Mouse (Mus musculus) neural tube, embryonic 12.5 days (tissue): ENCODE results near the gene Siah2. TPM values are rescaled to one million over a fixed set of nuclear protein-coding genes. Genes with fewer than 3 reads are reported as not detected.

Experiments
- ATAC-seq: fragments of 200-750 bp; cut with Nextera tagmentation; 2 replicates; pipeline ENCODE4 v1.8.0; 2017; ENCODE audit warnings: low read depth, mild to moderate bottlenecking, moderate TSS enrichment, moderate library complexity; ENCODE audit not compliant: low FRiP score
- H3K27ac ChIP-seq: fragments of 300-500 bp; sonication (generic); 2 replicates; pipeline ENCODE4 v1.5.1; 2016
- H3K27me3 ChIP-seq: fragments of 300-500 bp; sonication (generic); replicated peaks from 2 replicates; pipeline ENCODE4 v1.6.1; 2016; ENCODE audit warnings: mild to moderate bottlenecking
- H3K36me3 ChIP-seq: fragments of 300-500 bp; sonication (generic); 2 replicates; pipeline ENCODE4 v1.6.1; 2016; ENCODE audit warnings: mild to moderate bottlenecking
- H3K4me1 ChIP-seq: fragments of 300-500 bp; sonication (generic); 2 replicates; pipeline ENCODE4 v1.6.1; 2016
- H3K4me2 ChIP-seq: fragments of 300-500 bp; sonication (generic); replicated peaks from 2 replicates; pipeline ENCODE4 v1.6.1; 2016; ENCODE audit warnings: mild to moderate bottlenecking
- H3K4me3 ChIP-seq: fragments of 300-500 bp; sonication (generic); 2 replicates; pipeline ENCODE4 v1.5.1; 2016
- H3K9ac ChIP-seq: fragments of 300-500 bp; sonication (generic); 2 replicates; pipeline ENCODE4 v1.6.1; 2016; ENCODE audit warnings: mild to moderate bottlenecking
- H3K9me3 ChIP-seq: fragments of 300-500 bp; sonication (generic); 2 replicates; pipeline ENCODE4 v1.6.1; 2016; ENCODE audit warnings: mild to moderate bottlenecking
- WGBS: fragments of 180-500 bp; shearing (Covaris S2); methylation state at CpG from one replicate; pipeline ENCODE4 v1.1.7; 2016; 5-methylcytosine and 5-hydroxymethylcytosine counted together
- polyA plus RNA-seq: library from polyadenylated mRNA; unstranded; fragments of >200 nt; fragmentation: Nextera tagmentation; extraction: Ambion mirVana; gene quantifications from 2 replicates; pipeline ENCODE4 v1.2.1, GENCODE M21; 2016

Gene Siah2
- polyA plus RNA-seq, 1 experiment from 2014 or later: 8.4 TPM

DNA sequence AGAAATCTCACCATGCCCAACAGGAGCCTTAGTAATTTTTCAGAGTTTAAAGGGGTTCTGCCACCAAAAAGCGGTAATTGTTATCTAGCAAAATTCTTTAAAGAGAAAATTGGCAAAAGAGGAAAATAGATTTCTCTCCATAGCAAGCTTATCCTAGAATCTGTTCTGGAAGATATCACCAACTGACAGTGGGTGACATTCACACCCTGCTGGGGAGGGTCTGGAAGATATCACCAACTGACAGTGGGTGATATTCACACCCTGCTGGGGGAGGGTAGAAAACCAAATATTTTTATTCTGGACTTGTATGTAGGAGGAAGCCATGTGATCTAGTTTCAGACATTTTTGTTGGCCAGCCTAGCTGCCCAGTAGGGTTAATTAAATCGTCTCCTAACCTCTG, 24.5 kb upstream of the Siah2 start:
- Histone ChIP-seq H3K36me3 (no peaks in the 10 kb centered on the region), H3K4me1 (no peaks in the 10 kb centered on the region), H3K4me2 (no peak overlapping the region), H3K9ac (no peak overlapping the region), H3K27me3 (no peaks in the 10 kb centered on the region), H3K4me3 (no peak overlapping the region), H3K27ac (no peak overlapping the region), H3K9me3 (no peaks in the 10 kb centered on the region; the same call in 1 of the 2 replicates)
- ATAC-seq: no peak
- 84% methylated on average over 2 of the region's 2 CpGs for WGBS

DNA sequence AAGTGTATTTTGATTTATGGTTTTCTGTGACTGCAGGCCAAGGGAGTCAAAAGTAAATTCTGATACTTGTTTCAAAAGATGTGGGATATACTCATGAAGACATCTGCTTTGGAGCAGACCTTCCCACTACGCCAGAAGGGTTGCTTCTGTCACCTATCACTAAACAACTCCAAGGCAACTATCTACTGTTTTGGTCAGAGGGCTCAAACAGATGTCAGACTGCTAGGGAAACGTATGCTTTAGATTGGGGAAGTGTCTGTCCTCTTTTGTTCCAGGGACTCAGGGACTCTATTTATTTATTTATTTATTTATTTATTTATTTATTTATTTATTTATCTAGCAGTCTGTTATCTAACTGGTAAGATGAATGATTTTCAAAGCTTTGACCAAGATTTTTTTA, 22.6 kb upstream of the Siah2 start:
- Histone ChIP-seq H3K27ac (no peak overlapping the region), H3K27me3 (no peaks in the 10 kb centered on the region), H3K4me1 (no peaks in the 10 kb centered on the region), H3K9ac (no peak overlapping the region), H3K36me3 (no peaks in the 10 kb centered on the region), H3K4me2 (no peak overlapping the region), H3K4me3 (no peak overlapping the region), H3K9me3 (no peaks in the 10 kb centered on the region; the same call in 1 of the 2 replicates)
- WGBS: 81% methylated on average over 2 of the region's 2 CpGs
- ATAC-seq: no peak

- no peaks in the 10 kb centered on the region for H3K4me1 ChIP-seq
- whole genome bisulfite sequencing: 71% methylated on average over 2 of the region's 2 CpGs
- H3K27me3 ChIP-seq: no peaks in the 10 kb centered on the region
- ATAC-seq: no peak
- no peak overlapping the region for H3K4me2 ChIP-seq
- H3K27ac ChIP-seq: no peak overlapping the region
- no peaks in the 10 kb centered on the region for H3K36me3 ChIP-seq
- no peak overlapping the region for H3K4me3 ChIP-seq
- no peaks in the 10 kb centered on the region; the same call in 1 of the 2 replicates for H3K9me3 ChIP-seq
- no peak overlapping the region for H3K9ac ChIP-seq
Observed at GRCm38 (mm10) chr3:58714034-58714433, 21.8 kb upstream of the Siah2 start.

GRCm38 (mm10) chr3:58713191-58713590, 21.0 kb upstream of the Siah2 start:
- WGBS: 92% methylated on average over 4 of the region's 4 CpGs
- Histone ChIP-seq H3K4me2 (no peak overlapping the region), H3K36me3 (no peaks in the 10 kb centered on the region), H3K9ac (no peak overlapping the region), H3K9me3 (no peaks in the 10 kb centered on the region; the same call in 1 of the 2 replicates), H3K27ac (no peak overlapping the region), H3K4me3 (no peak overlapping the region), H3K27me3 (no peaks in the 10 kb centered on the region), H3K4me1 (no peaks in the 10 kb centered on the region)
- no peak for ATAC-seq

DNA sequence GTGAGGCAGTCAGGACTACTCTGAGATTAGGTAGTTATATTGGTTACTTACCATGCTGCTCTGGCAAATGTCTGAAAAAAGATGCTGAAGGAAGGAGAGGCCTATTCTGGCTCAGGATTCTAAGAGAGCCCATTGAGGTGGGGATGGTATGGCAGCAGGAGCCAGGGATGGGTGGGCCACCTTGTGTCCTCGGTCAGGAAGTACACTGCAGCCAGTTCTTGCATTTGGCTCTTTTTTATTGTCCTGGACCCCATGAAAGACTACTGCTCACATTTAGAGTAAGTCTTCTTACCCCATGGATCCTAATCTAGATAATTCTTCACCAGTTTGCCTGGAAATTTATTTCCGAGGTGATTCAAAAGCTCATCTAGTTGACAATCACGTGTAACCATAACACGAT, 12.3 kb upstream of the Siah2 start:
- H3K4me1 ChIP-seq: no peaks in the 10 kb centered on the region
- no peaks in the 10 kb centered on the region for H3K9me3 ChIP-seq
- no peak overlapping the region for H3K4me3 ChIP-seq
- 80% methylated on average over 4 of the region's 4 CpGs for WGBS
- H3K27ac ChIP-seq: no peak overlapping the region
- H3K36me3 ChIP-seq: no peaks in the 10 kb centered on the region
- H3K27me3 ChIP-seq: no peaks in the 10 kb centered on the region
- ATAC-seq: no peak
- no peak overlapping the region for H3K9ac ChIP-seq
- H3K4me2 ChIP-seq: no peak overlapping the region

- no peaks in the 10 kb centered on the region for H3K4me1 ChIP-seq
- H3K27me3 ChIP-seq: no peaks in the 10 kb centered on the region
- H3K9ac ChIP-seq: no peak overlapping the region
- no peaks in the 10 kb centered on the region for H3K36me3 ChIP-seq
- no peaks in the 10 kb centered on the region for H3K9me3 ChIP-seq
- no peak overlapping the region for H3K4me3 ChIP-seq
- H3K27ac ChIP-seq: no peak overlapping the region
- 81% methylated on average over 9 of the region's 9 CpGs for WGBS
- no peak overlapping the region for H3K4me2 ChIP-seq
- no peak for ATAC-seq
Observed at GRCm38 (mm10) chr3:58703748-58704147, 11.5 kb upstream of the Siah2 start.

GRCm38 (mm10) chr3:58702329-58702728, 10.1 kb upstream of the Siah2 start:
- H3K4me3 ChIP-seq: no peak overlapping the region
- no peak overlapping the region for H3K9ac ChIP-seq
- ATAC-seq: no peak
- no peaks in the 10 kb centered on the region for H3K27me3 ChIP-seq
- H3K27ac ChIP-seq: no peak overlapping the region
- 95% methylated on average over 1 of the region's 1 CpGs for WGBS
- H3K4me1 ChIP-seq: no peaks in the 10 kb centered on the region
- no peaks in the 10 kb centered on the region for H3K36me3 ChIP-seq
- no peak overlapping the region for H3K4me2 ChIP-seq
- H3K9me3 ChIP-seq: no peaks in the 10 kb centered on the region

- Histone ChIP-seq H3K36me3 (no peaks in the 10 kb centered on the region), H3K27ac (no peak overlapping the region), H3K9ac (no peak overlapping the region), H3K4me3 (no peak overlapping the region), H3K9me3 (no peaks in the 10 kb centered on the region), H3K4me2 (no peak overlapping the region), H3K4me1 (no peaks in the 10 kb centered on the region), H3K27me3 (no peaks in the 10 kb centered on the region)
- no peak for ATAC-seq
- WGBS: 75% methylated on average over 1 of the region's 1 CpGs
Observed at GRCm38 (mm10) chr3:58701441-58701840, 9.2 kb upstream of the Siah2 start.

- Histone ChIP-seq H3K9me3 (no peaks in the 10 kb centered on the region), H3K27me3 (no peaks in the 10 kb centered on the region), H3K27ac (no peak overlapping the region), H3K4me1 (no peaks in the 10 kb centered on the region), H3K4me3 (no peak overlapping the region), H3K36me3 (no peaks in the 10 kb centered on the region), H3K9ac (no peak overlapping the region), H3K4me2 (no peak overlapping the region)
- 77% methylated on average over 4 of the region's 4 CpGs for WGBS
- ATAC-seq: no peak
Observed at GRCm38 (mm10) chr3:58697926-58698325, 5.7 kb upstream of the Siah2 start.

- no peak overlapping the region for H3K9ac ChIP-seq
- WGBS: 62% methylated on average over 3 of the region's 3 CpGs
- no peak overlapping the region for H3K4me3 ChIP-seq
- H3K27ac ChIP-seq: no peak overlapping the region
- no peaks in the 10 kb centered on the region for H3K36me3 ChIP-seq
- ATAC-seq: no peak
- no peaks in the 10 kb centered on the region for H3K9me3 ChIP-seq
- H3K4me1 ChIP-seq: 0 out of 2 replicates have a peak, but pooled peaks cover 2% of the 10 kb centered on the region
- H3K4me2 ChIP-seq: no peak overlapping the region
- no peaks in the 10 kb centered on the region for H3K27me3 ChIP-seq
Observed at GRCm38 (mm10) chr3:58696806-58697205, 4.6 kb upstream of the Siah2 start.

- 38% methylated on average over 7 of the region's 7 CpGs for WGBS
Observed at GRCm38 (mm10) chr3:58695507-58695906, 3.3 kb upstream of the Siah2 start.

DNA sequence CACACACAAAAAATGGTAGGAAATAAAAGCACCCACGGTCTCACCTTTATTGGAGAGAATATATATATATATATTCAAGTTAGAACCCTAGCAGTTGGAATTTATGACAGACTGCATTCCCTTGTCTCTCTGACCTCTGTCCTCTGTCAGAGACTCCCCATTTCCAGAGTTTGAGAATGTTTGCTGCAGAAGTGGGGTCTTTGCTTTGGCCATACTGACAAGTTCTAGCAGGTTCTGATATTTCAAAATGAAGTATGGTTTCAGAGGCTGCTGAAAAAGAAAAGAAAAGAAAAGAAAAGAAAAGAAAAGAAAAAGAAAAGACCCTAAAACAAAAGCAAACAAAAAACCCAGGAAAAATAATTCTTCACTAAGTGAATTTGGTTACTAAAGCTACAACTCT, 2.8 kb upstream of the Siah2 start:
- Histone ChIP-seq H3K4me3 (no peak overlapping the region), H3K4me2 (no peak overlapping the region), H3K27ac (no peak overlapping the region), H3K27me3 (no peaks in the 10 kb centered on the region), H3K4me1 (0 out of 2 replicates have a peak, but pooled peaks cover 2% of the 10 kb centered on the region), H3K9ac (no peak overlapping the region), H3K9me3 (no peaks in the 10 kb centered on the region), H3K36me3 (no peaks in the 10 kb centered on the region)
- 86% methylated on average over 1 of the region's 1 CpGs for whole genome bisulfite sequencing
- ATAC-seq: no peak

More at GRCm38 (mm10) chr3:58695507-58695906, 3.3 kb upstream of the Siah2 start:
- H3K4me2 ChIP-seq: no peak overlapping the region
- no peak for ATAC-seq
- H3K9ac ChIP-seq: no peak overlapping the region
- H3K9me3 ChIP-seq: no peaks in the 10 kb centered on the region
- H3K4me3 ChIP-seq: no peak overlapping the region
- 0 out of 2 replicates have a peak, but pooled peaks cover 2% of the 10 kb centered on the region for H3K4me1 ChIP-seq
- no peaks in the 10 kb centered on the region for H3K36me3 ChIP-seq
- no peaks in the 10 kb centered on the region for H3K27me3 ChIP-seq
- H3K27ac ChIP-seq: no peak overlapping the region

DNA sequence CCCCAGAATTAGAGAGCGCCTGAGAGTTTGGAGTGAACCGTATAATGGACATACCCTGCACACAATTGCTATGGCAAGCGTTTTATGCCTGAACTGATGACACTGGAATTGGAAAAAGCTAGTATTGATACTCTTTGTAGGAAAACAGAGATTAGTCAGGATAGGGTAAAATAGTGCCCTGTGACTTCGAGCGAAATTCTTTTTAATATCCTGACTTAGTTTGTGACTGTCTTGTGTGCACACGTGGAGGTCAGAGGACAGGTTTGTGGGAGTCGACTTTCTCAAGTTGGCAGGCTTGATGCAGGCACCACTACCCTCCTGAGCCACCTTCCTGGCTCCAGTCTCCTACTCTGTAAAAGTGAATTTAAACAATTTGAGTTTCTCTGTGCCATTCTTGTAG, 1.1 kb upstream of the Siah2 start:
- Histone ChIP-seq H3K27ac (no peak overlapping the region), H3K4me3 (no peak overlapping the region), H3K9ac (no peak overlapping the region), H3K9me3 (no peaks in the 10 kb centered on the region), H3K4me1 (0 out of 2 replicates have a peak, but pooled peaks cover 2% of the 10 kb centered on the region), H3K36me3 (no peaks in the 10 kb centered on the region), H3K27me3 (no peaks in the 10 kb centered on the region), H3K4me2 (no peak overlapping the region)
- WGBS: 86% methylated on average over 7 of the region's 7 CpGs
- ATAC-seq: no peak
